Mouse (Mus musculus) gastrocnemius, postnatal 25 days (tissue): ENCODE measurements at regions not wholly inside any gene's neighbourhood (a gene's known extent, or its start where the extent isn't known, plus 50 kb on each side); places are given as distances from the start of the nearest gene placed in this dataset.
A peak's percentile ranks its signal among the peaks of the same experiment; 100 is the strongest.

Experiments used
- DNase-seq: peaks from one replicate; pipeline ENCODE4 v3.0.0; 2022

DNA sequence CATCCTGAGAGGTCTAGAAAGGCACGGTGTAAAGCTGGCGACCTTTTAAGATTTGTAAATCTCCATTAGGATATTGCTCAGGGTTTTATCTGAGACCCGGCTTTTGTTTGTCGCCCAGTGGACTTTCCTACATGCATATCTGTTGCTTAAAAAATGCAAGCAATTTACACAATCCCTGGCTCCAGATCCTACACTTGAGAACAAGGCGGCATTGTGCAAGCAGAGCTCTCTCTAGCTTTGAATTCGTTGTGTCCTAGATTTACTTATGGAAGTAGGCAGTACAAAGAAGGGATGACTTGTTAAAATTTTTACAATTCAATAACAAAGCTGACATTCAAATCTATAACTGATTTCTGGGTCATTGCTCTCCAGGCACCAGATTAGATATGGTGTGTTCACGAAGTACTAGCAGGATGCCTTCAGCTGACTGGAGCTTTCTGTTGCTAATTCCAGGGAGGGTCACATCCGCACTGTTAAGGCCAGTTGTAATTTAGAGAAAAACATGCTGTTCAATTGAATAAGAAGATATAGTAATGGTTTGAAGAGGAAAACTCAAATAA lies 62.2 kb upstream of the Teddm2 start:
- DNase-seq: no peak

DNA sequence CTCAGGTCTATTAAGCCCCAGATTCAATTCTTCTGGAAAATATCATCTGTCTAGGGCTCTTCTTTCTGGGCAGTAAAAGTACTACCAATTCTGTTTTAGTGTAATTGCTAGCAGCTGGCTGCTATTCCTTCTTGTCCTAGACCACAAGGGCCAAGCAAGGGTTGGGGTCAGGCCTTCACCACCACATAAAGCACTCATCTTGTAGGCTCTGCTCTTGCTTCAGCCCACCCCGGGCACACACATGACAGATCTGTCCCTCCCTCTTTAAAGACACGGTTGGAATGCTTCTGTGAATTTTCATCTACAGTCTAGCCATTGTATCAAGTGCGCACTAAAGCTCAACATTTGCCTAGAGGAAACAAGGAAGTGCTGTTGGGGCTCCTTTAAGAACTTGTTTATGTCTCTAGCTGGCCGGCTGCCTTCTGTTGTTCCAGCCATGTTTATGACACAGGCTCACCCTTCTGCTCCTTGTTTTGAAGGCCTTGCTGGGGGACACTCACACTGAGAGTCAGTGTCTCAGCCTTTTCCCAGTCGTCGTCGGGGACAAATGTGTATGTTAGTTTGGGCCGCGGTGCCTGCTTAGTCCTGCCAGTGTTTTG lies 63.8 kb upstream of the Teddm2 start:
- no peak for DNase-seq

DNA sequence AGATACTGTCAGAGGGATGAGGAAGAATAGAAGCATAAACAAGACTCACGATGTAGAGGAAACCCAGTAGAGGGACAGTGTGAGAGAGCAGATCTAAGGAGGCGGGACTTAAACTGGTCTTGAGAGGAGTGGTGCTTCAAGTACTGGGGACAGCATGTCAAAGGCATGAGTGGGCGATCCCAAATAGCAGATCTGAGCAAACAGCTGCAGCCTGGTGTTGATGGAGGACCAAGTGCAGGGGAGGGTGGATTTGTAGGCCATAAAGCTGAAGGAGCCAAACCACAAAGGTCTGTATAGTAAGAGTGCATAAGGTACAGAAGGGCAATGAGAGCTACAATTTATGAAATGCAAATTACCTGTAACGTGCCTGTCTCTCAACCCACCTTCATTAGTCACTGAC lies 69.4 kb upstream of the Teddm2 start:
- DNase-seq: no peak

DNA sequence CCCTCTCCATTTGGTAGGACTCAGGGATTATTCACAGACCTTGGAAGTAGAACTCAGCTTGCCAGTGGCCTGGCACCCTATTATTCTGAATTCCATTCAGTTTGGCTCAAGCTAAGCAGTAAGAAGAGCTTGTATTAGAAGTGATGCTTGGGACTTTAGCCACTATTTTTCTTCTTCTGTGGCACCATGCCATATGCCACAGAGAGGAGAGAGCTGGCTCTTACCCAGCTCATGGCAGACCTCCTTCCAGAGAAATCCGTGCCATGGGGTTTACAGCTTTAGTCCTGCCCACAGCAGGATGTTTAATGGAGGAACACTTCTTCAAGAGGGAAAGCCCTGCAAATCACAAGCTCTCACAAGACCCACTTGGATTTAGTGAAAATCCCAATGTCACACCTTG lies 74.3 kb upstream of the Teddm2 start:
- DNase-seq: no peak

DNA sequence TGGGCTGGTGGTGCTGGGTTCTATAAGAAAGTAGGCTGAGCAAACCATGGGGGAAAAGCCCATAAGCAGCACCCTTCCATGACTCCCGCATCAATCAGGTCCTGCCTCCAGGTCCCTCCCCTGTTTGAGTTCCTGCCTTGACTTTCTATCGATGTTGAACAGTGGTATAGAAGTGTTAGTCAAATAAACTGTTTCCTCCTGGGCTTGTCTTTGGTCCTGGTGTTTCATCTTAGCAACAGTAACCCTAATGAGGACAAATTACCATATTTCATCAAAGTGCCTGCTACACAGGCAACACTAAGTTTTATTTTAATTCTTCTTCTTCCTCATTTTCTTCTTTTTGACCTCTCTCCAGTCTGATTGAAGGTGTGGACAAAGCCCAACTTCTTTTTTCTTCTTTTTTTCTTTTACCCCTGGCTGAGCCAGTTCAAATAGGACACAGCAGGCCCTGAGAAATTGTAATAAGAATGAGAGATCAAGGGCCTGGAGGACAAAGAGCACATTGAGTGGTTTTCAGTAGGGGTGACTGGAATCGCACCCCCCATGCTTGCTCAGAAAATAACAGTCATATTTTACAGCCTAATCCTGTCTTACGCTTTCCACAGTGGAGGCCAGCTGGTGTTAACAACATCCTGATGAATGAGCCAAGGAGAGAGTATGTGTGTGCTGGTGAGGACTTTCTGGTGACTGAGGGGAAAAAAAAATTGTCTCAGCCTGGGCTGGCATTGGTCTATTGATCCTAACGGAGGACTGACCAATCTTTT lies 78.1 kb upstream of the Teddm2 start:
- no peak for DNase-seq

DNA sequence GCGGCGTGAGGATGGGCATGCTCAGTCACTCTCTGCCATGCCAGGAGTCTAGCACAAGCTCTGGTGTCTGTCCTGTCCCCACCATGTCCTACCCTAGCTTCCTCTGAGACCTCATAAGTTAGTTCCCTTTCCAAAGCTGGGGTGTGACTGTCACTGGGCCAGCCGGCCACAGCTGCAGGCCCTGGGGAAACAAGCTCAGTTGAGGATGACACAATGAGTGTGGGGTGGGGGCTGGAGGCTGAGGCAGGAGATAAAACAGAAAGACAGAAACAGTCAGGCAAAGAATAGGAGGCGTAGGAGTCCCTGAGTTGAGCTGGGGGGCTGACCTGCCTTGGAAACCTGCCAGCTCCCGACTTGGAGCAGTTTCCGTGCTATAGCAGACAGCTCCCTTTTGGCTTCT lies 80.9 kb upstream of the Teddm2 start:
- DNase-seq: peak; percentile 34

DNA sequence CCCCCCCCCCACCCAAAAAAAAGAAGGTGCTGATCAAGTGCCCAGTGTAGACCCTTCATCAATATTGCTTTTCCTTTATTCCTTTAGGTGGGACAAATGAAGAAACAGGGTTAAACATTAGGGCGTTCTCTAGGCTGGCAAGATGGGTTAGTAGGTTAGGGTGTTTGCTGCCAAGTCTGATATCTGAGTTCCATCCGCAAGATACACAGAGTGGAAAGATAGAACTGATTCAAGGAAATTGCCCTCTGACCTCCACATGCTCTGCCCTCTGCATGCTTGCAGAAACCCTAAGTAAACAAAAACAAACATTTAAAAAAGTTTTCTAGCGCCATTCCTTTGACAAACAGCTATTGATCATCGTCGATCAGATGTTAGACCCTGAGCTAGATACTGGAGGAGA lies 85.6 kb upstream of the Teddm2 start:
- DNase-seq: no peak

DNA sequence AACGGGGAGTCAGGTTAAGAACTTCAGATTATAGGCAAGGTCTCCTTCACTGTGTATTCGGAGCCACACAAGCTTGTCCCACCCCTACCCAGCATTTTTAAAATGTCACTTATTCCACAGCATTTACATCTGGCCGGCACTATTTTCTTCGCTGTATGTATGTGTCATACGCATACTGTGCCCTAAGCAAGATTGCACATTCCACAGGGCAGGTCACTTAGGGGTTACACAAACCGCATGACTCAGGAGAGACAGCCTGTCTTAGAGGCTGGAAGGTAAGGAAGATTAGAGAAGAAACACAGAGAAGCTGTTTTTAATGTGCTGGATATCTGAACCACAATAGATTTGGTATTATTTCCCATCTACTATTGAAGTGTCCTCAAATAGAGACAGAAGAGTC lies 86.6 kb upstream of the Teddm2 start:
- DNase-seq: no peak

DNA sequence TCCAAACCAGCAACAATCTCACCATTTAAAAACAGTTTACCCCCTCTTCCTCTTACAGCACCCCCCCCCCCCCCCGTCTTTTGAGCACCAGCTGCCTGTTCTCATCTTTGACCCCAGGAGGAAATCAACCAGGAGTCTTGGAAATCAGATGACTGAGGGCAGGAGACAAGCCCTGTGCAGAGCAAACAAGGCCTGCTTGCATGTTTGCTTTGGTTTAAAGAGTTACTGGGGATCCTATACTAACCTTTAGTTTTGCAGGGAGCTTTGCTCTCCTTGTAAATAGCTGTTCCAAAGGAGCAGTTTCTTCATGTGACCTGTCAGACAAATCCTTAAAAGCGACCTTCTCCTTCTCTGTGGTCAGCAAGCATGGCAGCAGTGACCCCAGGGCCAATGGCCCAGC lies 88.3 kb upstream of the Teddm2 start:
- DNase-seq: no peak

DNA sequence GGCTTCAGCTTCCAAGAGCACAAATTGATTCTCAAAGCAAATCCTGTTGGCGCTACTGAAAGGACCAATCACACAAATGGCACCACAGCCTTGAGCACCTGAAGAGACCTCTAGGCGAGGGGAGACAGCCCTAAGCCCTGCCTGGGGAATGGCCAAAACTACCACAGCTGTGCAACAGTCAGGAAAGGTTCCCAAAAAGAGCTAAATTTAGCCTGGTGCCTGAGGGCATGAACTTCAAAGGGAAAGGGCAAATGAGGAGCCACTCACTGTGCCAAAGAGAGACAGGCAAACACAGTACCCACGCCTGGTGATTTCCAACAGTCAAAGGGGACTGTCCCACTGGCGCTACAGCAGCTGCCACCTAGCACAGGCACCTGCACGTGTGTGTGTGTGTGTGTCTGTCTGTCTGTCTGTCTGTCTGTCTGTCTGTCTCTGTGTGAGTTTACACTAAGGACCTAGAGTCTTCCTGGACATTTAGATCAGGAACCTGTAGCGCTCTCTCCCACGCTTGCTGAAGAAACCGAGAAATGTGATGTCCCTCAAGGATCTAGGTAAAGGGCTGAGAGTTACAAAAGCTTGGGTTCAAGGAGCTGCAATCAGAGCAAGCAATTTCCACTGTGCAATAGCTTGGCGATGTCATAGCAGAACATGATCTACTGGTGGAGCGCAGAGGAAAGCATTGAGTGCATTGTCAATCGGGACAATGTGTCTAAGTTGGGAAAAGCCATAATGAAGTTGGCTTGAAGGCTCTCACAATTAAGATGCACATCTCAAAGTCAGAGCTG lies 90.8 kb upstream of the Teddm2 start:
- DNase-seq: peak; percentile 40

DNA sequence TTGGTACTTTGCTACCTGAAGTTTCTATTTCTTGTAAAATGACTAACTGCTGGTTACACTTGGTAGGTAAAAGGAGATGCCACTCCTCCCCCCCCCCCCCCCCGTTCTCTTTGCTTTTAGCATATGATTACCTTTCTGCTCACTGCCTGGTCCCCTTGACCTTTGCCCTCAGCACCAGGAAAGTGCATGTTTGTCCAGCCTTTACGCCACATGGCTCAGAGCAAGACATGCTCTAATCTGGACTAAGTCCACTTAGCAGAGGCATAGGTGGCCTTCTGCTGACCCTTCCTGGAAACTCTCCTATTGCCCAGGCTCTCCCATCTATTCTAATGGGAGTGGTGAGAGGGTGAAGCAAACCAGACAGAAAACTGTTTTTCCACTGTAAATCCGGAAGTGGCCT lies 92.4 kb upstream of the Teddm2 start:
- no peak for DNase-seq

DNA sequence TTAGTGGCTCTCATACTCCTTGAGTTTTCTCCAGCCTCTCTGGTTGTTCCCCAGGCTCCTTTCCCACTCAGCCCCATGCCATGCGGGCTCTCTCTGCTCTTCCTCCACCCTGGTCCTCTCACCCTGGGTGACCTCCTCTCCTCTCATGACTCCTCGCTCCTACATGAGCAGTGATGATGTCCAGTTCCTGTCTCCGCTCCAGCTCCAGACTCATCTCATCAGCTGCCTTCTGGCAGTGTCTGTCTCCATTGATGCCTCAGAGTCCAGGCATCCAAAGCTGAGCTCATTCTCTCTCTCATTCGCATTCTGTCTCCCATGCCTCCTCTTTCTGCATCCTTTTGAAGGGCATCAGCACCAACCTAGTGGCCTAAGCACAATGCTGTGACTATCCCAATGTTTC lies 94.8 kb upstream of the Teddm2 start:
- no peak for DNase-seq

DNA sequence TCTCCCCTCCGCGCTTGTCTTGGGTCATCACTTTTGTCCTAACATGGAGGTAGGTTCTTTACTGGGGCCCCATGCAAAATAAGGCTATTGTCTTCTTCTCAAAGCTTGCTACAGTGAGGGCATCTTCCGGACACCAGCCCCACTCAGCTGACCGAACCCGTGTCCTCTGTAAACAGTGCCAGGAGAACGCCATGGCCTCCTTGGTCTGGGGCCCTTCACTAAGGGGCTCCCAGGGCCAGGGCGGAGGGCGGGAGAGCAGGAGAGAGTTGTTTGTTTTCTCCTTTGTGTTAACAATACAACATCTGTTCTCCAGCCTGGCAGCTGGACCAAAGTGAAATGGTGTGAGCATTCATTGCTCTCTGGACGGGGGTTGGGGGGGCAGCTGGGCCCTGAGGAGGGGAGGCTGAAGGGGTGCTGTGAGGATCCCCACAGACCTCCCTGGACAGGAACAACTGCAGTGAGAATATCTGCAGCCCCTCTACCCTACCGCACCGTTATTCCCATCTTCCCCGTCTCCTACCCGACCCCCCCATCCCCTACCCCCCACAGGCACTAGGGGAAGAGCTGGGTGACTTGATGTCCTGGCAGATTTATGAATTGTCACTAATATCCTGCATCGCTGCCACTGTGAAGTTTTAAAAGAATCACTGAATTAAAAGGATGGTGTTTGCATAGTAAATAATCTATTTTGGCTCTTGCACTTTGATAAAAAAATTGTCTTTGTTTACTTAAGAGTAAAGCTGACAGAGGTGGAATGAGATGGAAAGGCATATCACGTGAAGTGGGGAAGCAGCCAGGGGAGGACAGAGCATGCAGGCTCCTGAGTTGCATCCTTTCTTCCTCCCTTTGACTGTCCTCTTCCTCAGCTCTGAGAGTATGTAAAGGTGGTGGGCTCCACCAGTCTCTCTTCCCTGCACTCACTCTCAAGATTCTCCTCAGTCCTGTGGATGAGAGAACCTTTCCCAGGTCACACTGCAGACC lies 97.5 kb upstream of the Teddm2 start:
- no peak for DNase-seq

DNA sequence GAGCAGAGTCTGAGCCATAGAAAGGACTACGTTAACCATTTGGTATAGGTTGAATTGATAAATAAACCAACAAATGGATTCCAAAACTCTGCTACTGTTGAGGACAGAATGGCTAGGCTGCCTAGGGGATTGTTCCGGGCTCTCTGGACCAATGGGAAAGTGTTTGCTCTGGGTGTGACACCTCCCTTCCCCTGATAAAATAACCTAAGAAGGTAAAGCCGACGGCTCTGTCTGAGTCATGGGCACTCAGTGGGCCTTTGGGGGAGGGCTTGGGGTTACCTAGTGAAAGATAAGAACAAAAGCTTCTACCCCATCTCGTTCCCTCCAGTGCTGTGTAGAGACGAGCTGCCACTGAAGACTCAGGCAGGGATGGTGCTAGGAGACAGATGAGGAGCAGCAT lies 99.7 kb upstream of the Teddm2 start:
- no peak for DNase-seq

DNA sequence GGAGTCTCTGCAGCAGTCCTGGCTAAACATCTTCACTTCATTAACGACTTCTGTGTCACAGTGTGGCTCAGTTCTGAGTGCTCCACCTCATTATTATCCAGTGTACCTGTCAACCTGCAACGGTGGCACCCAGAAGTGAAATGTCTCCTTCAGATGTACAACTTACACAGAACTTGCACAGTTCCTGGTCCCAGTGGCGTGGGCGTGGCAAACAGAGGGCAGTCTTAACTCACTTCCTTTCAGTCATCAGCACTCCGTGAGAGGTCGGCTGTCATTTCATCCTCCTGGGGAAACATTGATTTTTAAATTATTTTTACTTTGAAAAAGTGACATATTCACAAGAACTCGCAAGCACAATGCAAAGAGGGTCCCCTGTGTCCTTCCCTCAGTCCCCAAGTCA lies 103.6 kb upstream of the Teddm2 start:
- DNase-seq: no peak

DNA sequence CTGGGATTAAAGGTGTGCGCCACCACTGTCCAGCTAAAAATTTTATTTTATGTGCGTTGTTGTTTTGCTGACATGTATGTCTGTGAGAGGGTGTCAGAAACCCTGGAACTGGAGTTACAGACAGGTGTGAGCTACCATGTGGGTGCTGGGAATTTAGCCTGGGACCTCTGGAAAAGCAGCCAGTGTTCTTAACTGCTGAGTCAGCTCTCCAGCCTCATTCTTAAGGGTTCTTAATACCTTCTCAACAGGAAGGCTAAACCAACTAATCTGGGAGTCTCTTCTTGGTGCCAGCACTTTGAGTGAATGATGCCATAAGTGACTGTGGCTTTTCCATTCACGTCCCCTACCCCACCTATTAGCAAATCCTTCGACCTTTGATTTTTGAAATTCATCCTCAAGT lies 104.6 kb upstream of the Teddm2 start:
- no peak for DNase-seq

DNA sequence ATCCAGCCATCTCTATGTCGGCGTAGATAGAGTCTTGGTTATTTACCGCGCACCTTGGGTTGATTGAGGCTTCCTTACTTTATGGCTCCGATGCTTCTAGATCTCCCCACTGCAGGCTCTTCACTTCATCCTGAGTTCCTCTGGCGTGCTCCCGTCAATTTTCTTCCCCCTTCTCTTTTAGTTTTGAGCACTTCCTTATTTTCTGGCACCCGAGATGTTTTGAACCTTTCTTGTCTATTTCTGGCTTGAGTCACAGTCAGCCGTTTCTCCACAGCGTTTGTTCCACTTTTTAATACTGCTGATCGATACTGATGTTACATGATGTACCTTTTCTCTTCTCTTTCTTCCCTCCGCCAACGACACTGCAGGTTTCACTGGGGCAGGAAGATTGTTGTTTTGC lies 106.0 kb upstream of the Teddm2 start:
- DNase-seq: no peak

DNA sequence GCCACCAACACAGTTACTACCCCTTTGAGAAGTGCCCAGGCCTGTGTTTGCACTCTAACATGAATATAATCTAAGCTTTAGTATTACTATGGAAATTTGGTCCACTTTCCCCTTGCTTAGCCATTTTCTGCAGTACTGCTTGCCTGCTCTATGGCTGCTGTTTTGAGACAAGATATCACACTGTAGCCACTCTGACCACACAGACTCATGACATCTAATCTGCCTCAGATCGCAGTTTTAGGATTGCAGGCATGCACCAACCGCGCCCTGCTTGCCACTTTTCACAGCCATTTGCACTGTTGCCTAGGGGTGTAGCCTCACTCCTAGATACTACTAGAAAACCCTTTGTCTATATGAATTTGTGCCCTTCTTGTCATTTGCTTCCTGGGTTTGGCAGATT lies 107.4 kb upstream of the Teddm2 start:
- DNase-seq: no peak

DNA sequence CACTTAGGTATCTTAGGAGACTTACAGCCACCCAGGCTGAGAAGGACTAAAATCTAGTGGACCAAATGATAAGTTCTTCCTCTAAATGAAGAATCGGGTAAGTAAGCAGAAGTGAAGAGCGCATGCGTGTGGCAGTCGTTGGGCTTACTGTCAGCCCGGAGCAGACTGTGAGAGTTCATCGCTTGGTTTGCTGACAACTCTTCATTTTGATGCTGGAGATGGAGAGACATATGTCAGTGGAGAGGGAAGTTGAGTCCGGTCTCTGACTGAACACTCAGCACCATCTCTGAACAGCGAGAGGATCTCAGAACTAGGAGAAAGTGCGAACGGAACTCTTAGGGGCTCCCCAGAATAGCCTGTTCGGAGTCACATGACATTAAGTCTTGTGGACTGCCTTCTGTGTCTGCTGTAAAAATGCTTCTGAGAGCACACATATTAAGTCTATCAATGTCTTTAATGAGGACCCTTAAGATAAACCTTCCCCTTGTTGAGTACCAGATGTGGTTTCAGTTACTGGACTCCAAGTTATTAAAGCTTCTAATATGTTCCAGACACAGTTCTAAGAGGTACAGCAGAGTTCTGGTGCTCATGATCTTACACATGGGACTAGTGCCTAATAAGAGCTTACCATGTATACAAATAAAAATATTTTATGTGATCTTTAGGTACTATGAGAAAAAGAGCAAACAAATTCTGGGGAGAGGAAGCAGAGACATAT lies 108.7 kb upstream of the Teddm2 start:
- no peak for DNase-seq

DNA sequence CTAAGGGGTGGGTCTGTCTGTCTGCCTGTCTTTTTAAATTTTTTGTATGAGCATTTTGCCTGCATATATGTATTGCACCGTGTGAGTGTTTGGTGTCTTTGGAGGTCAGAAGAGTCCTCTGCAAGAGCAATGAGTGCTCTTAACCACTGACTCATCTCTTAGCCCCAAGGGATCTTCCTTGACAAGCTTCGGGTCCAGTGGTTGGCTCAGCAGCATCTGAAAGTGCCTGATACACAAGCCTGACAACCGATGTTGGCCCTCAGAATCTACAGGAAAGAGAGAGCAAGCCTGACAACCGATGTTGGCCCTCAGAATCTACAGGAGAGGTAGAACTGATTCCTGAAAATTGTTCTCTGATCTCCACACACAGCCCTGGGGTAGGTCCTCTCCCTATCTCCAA lies 110.7 kb upstream of the Teddm2 start:
- no peak for DNase-seq

DNA sequence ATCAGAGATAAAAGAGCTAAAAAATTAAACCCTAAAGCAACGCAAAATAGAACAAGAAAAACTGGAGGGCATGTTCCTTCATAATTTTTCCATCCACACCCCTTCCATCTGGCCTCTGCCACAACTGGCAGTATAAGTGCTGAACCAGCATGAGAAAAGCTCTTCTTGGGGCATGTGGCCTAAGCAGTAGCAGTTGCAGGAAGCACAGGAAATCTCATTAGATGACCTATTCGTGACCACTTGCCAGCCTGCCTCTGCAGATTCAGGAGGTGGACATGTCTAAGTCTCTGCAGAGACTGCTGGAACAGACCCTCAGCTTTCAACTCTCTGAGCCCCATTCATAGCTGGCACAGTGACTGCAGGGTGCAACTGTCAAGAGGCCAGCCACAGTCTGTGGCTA lies 116.5 kb upstream of the Teddm2 start:
- DNase-seq: no peak
